Mouse (Mus musculus) testis, adult 2 months (tissue): ENCODE measurements around the gene Pak1ip1.

Experiments
- CTCF ChIP-seq: fragments of 200-500 bp; IDR thresholded peaks from 2 replicates; pipeline ENCODE4 v1.5.1; 2012; ENCODE audit warnings: low read depth, mild to moderate bottlenecking, inconsistent platforms, low read length, moderate library complexity; ENCODE audit not compliant: control insufficient read depth, insufficient read depth, insufficient replicate concordance
- POLR2A ChIP-seq: fragments of 200-500 bp; IDR thresholded peaks from 2 replicates; pipeline ENCODE4 v1.6.1; 2012; ENCODE audit warnings: low read depth, mild to moderate bottlenecking, inconsistent platforms, low read length, moderate library complexity; ENCODE audit not compliant: control insufficient read depth

DNA sequence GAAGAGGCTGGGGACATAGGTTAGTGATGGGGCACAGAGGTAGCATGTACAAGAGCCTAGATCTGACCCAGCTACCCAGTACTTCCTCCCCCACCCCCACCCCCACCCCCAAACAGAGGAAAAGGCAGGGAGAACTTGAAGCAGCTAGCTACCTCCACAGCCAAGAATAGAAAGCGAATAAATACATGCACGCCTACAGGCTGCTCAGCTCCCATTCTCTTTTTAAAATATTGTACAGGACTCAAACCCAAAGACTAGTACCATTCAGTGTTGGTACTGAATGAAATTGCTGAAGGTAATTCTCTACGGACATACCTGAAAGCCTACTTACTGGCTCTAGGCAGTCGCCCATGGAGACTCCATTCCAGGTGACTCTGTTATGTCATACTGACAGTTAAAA lies 41.7 kb downstream of the Pak1ip1 start:
- TF ChIP-seq CTCF (no peak), POLR2A (no peak)
